Mouse (Mus musculus) G1E (cell line): ENCODE results near the gene Casc3. TPM values are rescaled to one million over a fixed set of nuclear protein-coding genes. Genes with fewer than 3 reads are reported as not detected.

Source experiments
- ATAC-seq: 2 replicates; pipeline ENCODE4 v1.8.0; 2016; ENCODE audit warnings: mild to moderate bottlenecking; ENCODE audit not compliant: insufficient number of reproducible peaks, poor library complexity, low FRiP score, severe bottlenecking; ENCODE audit errors: extremely low read depth
- DNase-seq: peaks from one replicate; pipeline ENCODE4 v3.0.0; 2012; ENCODE audit warnings: low spot score
- H3K27me3 ChIP-seq: 2 replicates; pipeline ENCODE4 v1.6.1; 2012; ENCODE audit warnings: mild to moderate bottlenecking, low read length, inconsistent platforms; ENCODE audit not compliant: insufficient read depth
- H3K36me3 ChIP-seq: replicated peaks from 2 replicates; pipeline ENCODE3; 2012; ENCODE audit warnings: mild to moderate bottlenecking, inconsistent platforms
- H3K4me1 ChIP-seq: 2 replicates; pipeline ENCODE4 v1.6.1; 2012; ENCODE audit warnings: low read depth, low read length, inconsistent platforms, mixed read lengths; ENCODE audit not compliant: insufficient read depth
- H3K4me3 ChIP-seq: 2 replicates; pipeline ENCODE4 v1.5.1; 2012; ENCODE audit warnings: low read depth, mild to moderate bottlenecking, inconsistent platforms, low read length, moderate library complexity, mixed read lengths
- H3K9me3 ChIP-seq: replicated peaks from 2 replicates; pipeline ENCODE4 v1.6.1; 2012; ENCODE audit warnings: inconsistent platforms
- CTCF ChIP-seq: IDR thresholded peaks from 2 replicates; pipeline ENCODE4 v1.5.1; 2012; ENCODE audit warnings: low read depth, low read length, inconsistent platforms, mixed read lengths
- GATA1 ChIP-seq: IDR thresholded peaks from 2 replicates; pipeline ENCODE4 v1.6.1; 2012; ENCODE audit warnings: borderline replicate concordance, low read length, inconsistent platforms, mixed read lengths
- GATA2 ChIP-seq: IDR thresholded peaks from 2 replicates; pipeline ENCODE4 v1.6.1; 2012; ENCODE audit warnings: low read depth, low read length, inconsistent platforms, borderline replicate concordance
- POLR2AphosphoS5 ChIP-seq: IDR thresholded peaks from 2 replicates; pipeline ENCODE4 v1.6.1; 2012; ENCODE audit warnings: low read depth, low read length, inconsistent platforms; ENCODE audit not compliant: insufficient replicate concordance
- TAL1 ChIP-seq: conservative IDR thresholded peaks from 2 replicates; pipeline ENCODE4 v1.6.1; 2012; ENCODE audit warnings: low read depth, low read length, inconsistent platforms, mixed read lengths
- polyA plus RNA-seq: library from polyadenylated mRNA; stranded (reverse); fragments of >175 nt; gene quantifications from 2 replicates; pipeline ENCODE4 v1.2.3, GENCODE M21; 2012
- total RNA-seq, 2 experiments: library from RNA; stranded (forward) in 1 of 2; stranded (reverse) in 1 of 2; fragments of 200-1000 nt in 1 of 2; fragments of >200 nt in 1 of 2; fragmentation: Nextera tagmentation in 1 of 2; gene quantifications; 2 replicates each; pipeline ENCODE4 v1.2.3; 2014 to 2017

The Casc3 gene
- total and polyA plus RNA-seq, 3 experiments, result 17.8 to 51.8 (median 42.7) TPM

DNA sequence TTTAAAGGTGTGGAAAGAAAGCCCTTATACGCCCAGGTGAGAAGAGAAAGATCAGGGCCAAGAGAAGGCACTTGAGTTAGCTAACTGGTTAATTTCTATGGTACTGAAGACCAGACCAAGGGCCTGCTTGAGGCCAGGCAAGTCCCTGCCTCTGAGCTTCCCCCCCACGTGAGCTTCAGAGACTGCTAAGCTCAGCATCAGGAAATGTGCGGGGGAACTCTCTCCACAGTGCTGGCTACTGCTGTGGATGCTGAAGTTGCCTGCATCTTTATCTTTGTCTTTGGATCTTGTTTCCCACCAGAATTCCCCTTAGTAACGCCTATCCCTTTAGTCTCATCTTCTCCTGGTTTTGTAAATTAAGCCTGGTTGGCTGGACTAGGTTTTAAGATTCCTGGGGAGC lies 66.7 kb downstream of the Casc3 start:
- H3K9me3 ChIP-seq, result no peaks in the 10 kb centered on the region
- no peak for DNase-seq
- H3K36me3 ChIP-seq, result peaks cover 86% of the 10 kb centered on the region

DNA sequence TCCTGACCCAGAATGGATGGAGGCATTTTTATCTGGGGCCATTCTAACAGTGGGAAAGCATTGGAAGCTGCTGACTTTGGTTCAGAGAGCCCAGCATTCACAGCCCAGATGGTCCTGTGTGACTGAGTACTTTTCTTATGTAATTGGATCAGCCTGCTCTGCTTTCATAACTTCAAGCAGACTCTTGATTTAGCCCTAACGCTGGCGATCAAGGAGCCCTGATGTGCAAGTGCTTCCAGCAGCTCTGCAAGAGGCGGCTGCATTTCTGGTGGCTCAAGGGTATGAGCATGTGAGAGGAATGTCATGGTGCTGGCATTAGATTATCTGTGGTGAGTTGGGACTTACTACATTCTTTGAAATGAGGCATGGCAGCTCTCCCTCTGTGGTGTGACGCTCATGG lies 67.3 kb downstream of the Casc3 start:
- Histone ChIP-seq H3K27me3 (no peaks in the 10 kb centered on the region), H3K9me3 (no peaks in the 10 kb centered on the region), H3K4me3 (no peak overlapping the region), H3K4me1 (peaks cover 17% of the 10 kb centered on the region), H3K36me3 (peaks cover 86% of the 10 kb centered on the region)
- TF ChIP-seq GATA1, result no peak
- no peak for TF ChIP-seq CTCF
- TF ChIP-seq POLR2AphosphoS5, result no peak
- TF ChIP-seq TAL1, result no peak
- ATAC-seq (no peak), DNase-seq (no peak)

More for the DNA sequence above, 66.7 kb downstream of the Casc3 start:
- TF ChIP-seq CTCF, result no peak
- no peak for TF ChIP-seq GATA1
- TF ChIP-seq TAL1, result no peak
- no peak for TF ChIP-seq POLR2AphosphoS5
- no peak for ATAC-seq
- Histone ChIP-seq H3K27me3 (no peaks in the 10 kb centered on the region), H3K4me1 (peaks cover 15% of the 10 kb centered on the region), H3K4me3 (no peak overlapping the region)

DNA sequence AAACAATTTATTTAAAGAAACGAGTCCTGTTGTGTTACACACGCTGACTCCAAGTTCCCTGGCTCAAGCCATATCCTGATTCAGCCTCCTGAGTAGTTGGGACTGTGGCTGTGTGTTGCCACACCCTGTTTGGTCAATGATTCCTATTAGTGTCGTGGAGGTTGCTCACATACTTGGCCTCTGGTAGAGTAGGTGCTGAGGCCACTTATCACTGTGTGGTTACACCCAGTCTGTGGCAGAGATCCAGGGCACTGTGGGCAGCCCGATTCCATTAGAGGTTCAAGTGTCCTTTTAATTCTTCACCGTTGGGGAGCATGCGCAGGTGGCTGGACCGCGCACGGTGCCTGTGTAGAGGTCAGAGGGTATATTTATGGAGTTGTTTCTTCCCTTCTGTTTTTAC lies 69.2 kb downstream of the Casc3 start:
- H3K4me1 ChIP-seq, result peaks cover 11% of the 10 kb centered on the region
- no peaks in the 10 kb centered on the region for H3K27me3 ChIP-seq
- peaks cover 81% of the 10 kb centered on the region for H3K36me3 ChIP-seq
- H3K4me3 ChIP-seq, result no peak overlapping the region
- ATAC-seq (no peak), DNase-seq (no peak)
- no peak for TF ChIP-seq POLR2AphosphoS5
- TF ChIP-seq CTCF, result no peak
- no peak for TF ChIP-seq GATA1
- no peak for TF ChIP-seq TAL1
- no peak for TF ChIP-seq GATA2
- H3K9me3 ChIP-seq, result no peaks in the 10 kb centered on the region

GRCm38 (mm10) chr11:98877001-98877400 lies 72.3 kb downstream of the Casc3 start:
- H3K9me3 ChIP-seq, result no peaks in the 10 kb centered on the region
- DNase-seq, result no peak
- ATAC-seq, result no peak
- no peak overlapping the region for H3K4me3 ChIP-seq
- no peak for TF ChIP-seq GATA2
- no peak for TF ChIP-seq TAL1
- TF ChIP-seq POLR2AphosphoS5, result no peak
- H3K27me3 ChIP-seq, result no peaks in the 10 kb centered on the region
- H3K36me3 ChIP-seq, result peaks cover 73% of the 10 kb centered on the region
- H3K4me1 ChIP-seq, result peaks cover 11% of the 10 kb centered on the region

Other genes with a start within 250 kb of the Casc3 start
- gene Ormdl3, start 217.5 kb upstream of the Casc3 start, total RNA-seq (2014; fragmentation: Nextera tagmentation), result 11.0 and 22.0 TPM in 2 replicates
- 55.0 and 57.0 TPM in 2 replicates for gene Ormdl3, start 217.5 kb upstream of the Casc3 start, total RNA-seq (2017)
- 37.8 and 43.2 TPM in 2 replicates for gene Ormdl3, start 217.5 kb upstream of the Casc3 start, polyA plus RNA-seq
- gene Lrrc3c, start 206.6 kb upstream of the Casc3 start, total RNA-seq (2014; fragmentation: Nextera tagmentation), result not detected in 2 replicates
- not detected in 2 replicates for gene Lrrc3c, start 206.6 kb upstream of the Casc3 start, total RNA-seq (2017)
- gene Lrrc3c, start 206.6 kb upstream of the Casc3 start, polyA plus RNA-seq, result not detected in 2 replicates
- 1.3 TPM in 1 of 2 replicates, not detected in the other for gene Gm12355, start 179.2 kb upstream of the Casc3 start, total RNA-seq (2014; fragmentation: Nextera tagmentation)
- gene Gm12355, start 179.2 kb upstream of the Casc3 start, total RNA-seq (2017), result 1.7 and 3.4 TPM in 2 replicates
- not detected in 2 replicates for gene Gm12355, start 179.2 kb upstream of the Casc3 start, polyA plus RNA-seq
- gene Gsdma3, start 178.5 kb upstream of the Casc3 start, total RNA-seq (2014; fragmentation: Nextera tagmentation), result not detected in 2 replicates
- 0.12 TPM in 1 of 2 replicates, not detected in the other for gene Gsdma3, start 178.5 kb upstream of the Casc3 start, total RNA-seq (2017)
- gene Gsdma3, start 178.5 kb upstream of the Casc3 start, polyA plus RNA-seq, result not detected in 2 replicates
- gene Gsdma2, start 158.1 kb upstream of the Casc3 start, total RNA-seq (2014; fragmentation: Nextera tagmentation), result not detected in 2 replicates
- gene Gsdma2, start 158.1 kb upstream of the Casc3 start, total RNA-seq (2017), result 0.23 and 0.27 TPM in 2 replicates
- gene Gsdma2, start 158.1 kb upstream of the Casc3 start, polyA plus RNA-seq, result not detected in 2 replicates
- not detected in 2 replicates for gene Gsdma, start 140.6 kb upstream of the Casc3 start, total RNA-seq (2014; fragmentation: Nextera tagmentation)
- gene Gsdma, start 140.6 kb upstream of the Casc3 start, total RNA-seq (2017), result not detected in 2 replicates
- gene Gsdma, start 140.6 kb upstream of the Casc3 start, polyA plus RNA-seq, result 0.03 TPM in 1 of 2 replicates, not detected in the other
- gene Psmd3, start 122.4 kb upstream of the Casc3 start, total RNA-seq (2014; fragmentation: Nextera tagmentation), result 69.2 and 71.4 TPM in 2 replicates
- 75.6 and 76.1 TPM in 2 replicates for gene Psmd3, start 122.4 kb upstream of the Casc3 start, total RNA-seq (2017)
- gene Psmd3, start 122.4 kb upstream of the Casc3 start, polyA plus RNA-seq, result 204 and 206 TPM in 2 replicates
- gene Csf3, start 103.6 kb upstream of the Casc3 start, total RNA-seq (2014; fragmentation: Nextera tagmentation), result not detected in 2 replicates
- 0.27 TPM in 1 of 2 replicates, not detected in the other for gene Csf3, start 103.6 kb upstream of the Casc3 start, total RNA-seq (2017)
- gene Csf3, start 103.6 kb upstream of the Casc3 start, polyA plus RNA-seq, result not detected in 2 replicates
- 55.8 and 95.6 TPM in 2 replicates for gene Med24, start 75.5 kb upstream of the Casc3 start, total RNA-seq (2014; fragmentation: Nextera tagmentation)
- gene Med24, start 75.5 kb upstream of the Casc3 start, total RNA-seq (2017), result 37.8 and 39.7 TPM in 2 replicates
- 83.8 and 109 TPM in 2 replicates for gene Med24, start 75.5 kb upstream of the Casc3 start, polyA plus RNA-seq
- gene Thra, start 64.3 kb upstream of the Casc3 start, total RNA-seq (2014; fragmentation: Nextera tagmentation), result 58.0 and 68.0 TPM in 2 replicates
- gene Thra, start 64.3 kb upstream of the Casc3 start, total RNA-seq (2017), result 20.1 and 20.3 TPM in 2 replicates
- gene Thra, start 64.3 kb upstream of the Casc3 start, polyA plus RNA-seq, result 32.3 and 33.1 TPM in 2 replicates
- 0.75 and 3.1 TPM in 2 replicates for gene Nr1d1, start 29.6 kb upstream of the Casc3 start, total RNA-seq (2014; fragmentation: Nextera tagmentation)
- 0.93 TPM in 2 replicates for gene Nr1d1, start 29.6 kb upstream of the Casc3 start, total RNA-seq (2017)
- 2.3 TPM in 2 replicates for gene Nr1d1, start 29.6 kb upstream of the Casc3 start, polyA plus RNA-seq
- 38.0 and 52.2 TPM in 2 replicates for gene Msl1, start 9.4 kb upstream of the Casc3 start, total RNA-seq (2014; fragmentation: Nextera tagmentation)
- 39.4 and 45.6 TPM in 2 replicates for gene Msl1, start 9.4 kb upstream of the Casc3 start, total RNA-seq (2017)
- gene Msl1, start 9.4 kb upstream of the Casc3 start, polyA plus RNA-seq, result 36.5 and 44.9 TPM in 2 replicates
- 0.34 TPM in 1 of 2 replicates, not detected in the other for gene Rapgefl1, start 31.9 kb downstream of the Casc3 start, total RNA-seq (2014; fragmentation: Nextera tagmentation)
- gene Rapgefl1, start 31.9 kb downstream of the Casc3 start, total RNA-seq (2017), result 0.12 and 0.27 TPM in 2 replicates
- 0.19 and 0.35 TPM in 2 replicates for gene Rapgefl1, start 31.9 kb downstream of the Casc3 start, polyA plus RNA-seq
- gene Wipf2, start 58.7 kb downstream of the Casc3 start, total RNA-seq (2014; fragmentation: Nextera tagmentation), result 25.4 and 29.9 TPM in 2 replicates
- gene Wipf2, start 58.7 kb downstream of the Casc3 start, total RNA-seq (2017), result 2.8 and 3.1 TPM in 2 replicates
- gene Wipf2, start 58.7 kb downstream of the Casc3 start, polyA plus RNA-seq, result 21.5 and 23.9 TPM in 2 replicates
- gene Cdc6, start 102.9 kb downstream of the Casc3 start, total RNA-seq (2014; fragmentation: Nextera tagmentation), result 60.7 and 84.9 TPM in 2 replicates
- gene Cdc6, start 102.9 kb downstream of the Casc3 start, total RNA-seq (2017), result 52.7 and 63.4 TPM in 2 replicates
- 3.4 and 4.1 TPM in 2 replicates for gene Cdc6, start 102.9 kb downstream of the Casc3 start, polyA plus RNA-seq
- 109 and 110 TPM in 2 replicates for gene Rara, start 122.9 kb downstream of the Casc3 start, total RNA-seq (2014; fragmentation: Nextera tagmentation)
- 16.9 and 17.1 TPM in 2 replicates for gene Rara, start 122.9 kb downstream of the Casc3 start, total RNA-seq (2017)
- 84.4 and 103 TPM in 2 replicates for gene Rara, start 122.9 kb downstream of the Casc3 start, polyA plus RNA-seq
- not detected in 2 replicates for gene Gjd3, start 178.1 kb downstream of the Casc3 start, total RNA-seq (2014; fragmentation: Nextera tagmentation)
- not detected in 2 replicates for gene Gjd3, start 178.1 kb downstream of the Casc3 start, total RNA-seq (2017)
- not detected in 2 replicates for gene Gjd3, start 178.1 kb downstream of the Casc3 start, polyA plus RNA-seq
- 426 and 497 TPM in 2 replicates for gene Top2a, start 219.3 kb downstream of the Casc3 start, total RNA-seq (2014; fragmentation: Nextera tagmentation)
- 717 and 752 TPM in 2 replicates for gene Top2a, start 219.3 kb downstream of the Casc3 start, total RNA-seq (2017)
- gene Top2a, start 219.3 kb downstream of the Casc3 start, polyA plus RNA-seq, result 29.0 and 89.9 TPM in 2 replicates
- not detected in 2 replicates for gene Igfbp4, start 236.3 kb downstream of the Casc3 start, total RNA-seq (2014; fragmentation: Nextera tagmentation)
- gene Igfbp4, start 236.3 kb downstream of the Casc3 start, total RNA-seq (2017), result 0.98 and 1.3 TPM in 2 replicates
- 2.2 and 3.6 TPM in 2 replicates for gene Igfbp4, start 236.3 kb downstream of the Casc3 start, polyA plus RNA-seq